Mouse (Mus musculus) heart, adult 2 months (tissue): ENCODE data around the gene Phykpl.

Source experiments
- CTCF ChIP-seq: fragments of 200-600 bp; IDR thresholded peaks from 2 replicates; pipeline ENCODE4 v1.8.1; 2022; ENCODE audit warnings: antibody characterized with exemption, mild to moderate bottlenecking, moderate library complexity
- EP300 ChIP-seq: fragments of 200-500 bp; IDR thresholded peaks from 2 replicates; pipeline ENCODE4 v1.6.1; 2011; ENCODE audit warnings: low read depth, low read length, control low read depth; ENCODE audit not compliant: insufficient read depth
- POLR2A ChIP-seq: fragments of 200-500 bp; IDR thresholded peaks from 2 replicates; pipeline ENCODE4 v1.6.1; 2011; ENCODE audit warnings: mild to moderate bottlenecking, low read depth, low read length, control low read depth; ENCODE audit not compliant: insufficient read depth

GRCm38 (mm10) chr11:51593368-51593767, 8.8 kb downstream of the Phykpl start:
- TF ChIP-seq CTCF (no peak), EP300 (no peak), POLR2A (no peak)
